Mouse (Mus musculus) left cerebral cortex, adult 11 months (tissue): ENCODE measurements around the gene Car11.

ENCODE experiments used
- DNase-seq: peaks from one replicate; pipeline ENCODE4 v3.0.0; 2022; ENCODE audit warnings: low spot score

Gene Car11

DNA sequence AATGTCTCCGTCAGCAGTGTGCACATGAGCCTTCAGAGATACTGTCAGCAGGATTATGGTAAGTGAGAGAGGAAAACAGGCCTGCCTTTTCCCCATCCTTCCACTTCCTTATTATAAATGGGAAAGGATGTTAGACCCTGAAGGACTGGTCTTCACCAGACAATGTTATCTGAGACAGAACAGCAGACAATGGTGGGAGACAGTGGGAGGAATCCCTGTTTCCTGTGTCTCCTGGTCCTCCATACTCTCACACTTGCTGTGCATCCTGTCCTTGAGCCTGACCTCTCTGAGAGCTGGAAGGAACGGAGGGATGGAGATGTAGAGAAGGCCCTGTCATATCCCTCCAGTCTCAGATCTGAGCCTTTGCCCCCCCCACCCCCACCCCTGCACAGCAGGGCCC lies 7.3 kb upstream of the Car11 start:
- DNase-seq = no peak

DNA sequence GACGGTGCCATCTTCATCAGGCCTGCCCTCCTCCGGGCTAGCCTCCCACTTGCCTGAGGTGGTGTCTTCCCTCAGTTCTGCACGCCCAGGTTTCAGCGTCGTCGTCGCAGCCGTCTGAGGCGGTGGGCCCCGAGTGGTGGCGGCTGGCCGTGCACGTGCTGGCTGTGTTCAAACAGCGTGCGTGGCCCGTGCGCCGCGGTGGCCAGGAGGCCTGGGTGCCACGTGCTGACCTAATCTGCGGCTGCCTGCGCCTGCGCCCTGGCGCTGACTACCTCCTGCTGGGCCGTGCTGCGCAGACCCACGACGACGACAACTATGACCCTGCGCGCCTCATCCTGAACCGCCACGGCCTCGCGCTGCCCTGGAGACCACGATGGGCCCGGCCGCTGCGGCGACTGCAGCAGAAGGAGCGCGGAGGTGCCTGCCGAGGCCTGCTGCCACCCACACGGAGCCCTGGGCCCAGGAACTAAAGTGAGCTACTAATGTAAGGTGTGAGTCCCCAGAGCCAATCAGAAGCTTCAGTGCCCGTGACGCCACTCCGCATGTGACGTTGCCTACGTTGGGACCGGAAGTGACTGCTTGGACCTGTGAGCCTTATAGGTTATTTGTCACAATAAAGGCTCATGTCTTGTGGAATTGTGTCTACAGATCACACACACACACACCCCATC lies 5.6 kb upstream of the Car11 start, which contains the start of gene Sec1:
Gene Sec1, minus strand, starts transcription at position 482 of the 671 bp plus-strand sequence.
- no peak for DNase-seq

DNA sequence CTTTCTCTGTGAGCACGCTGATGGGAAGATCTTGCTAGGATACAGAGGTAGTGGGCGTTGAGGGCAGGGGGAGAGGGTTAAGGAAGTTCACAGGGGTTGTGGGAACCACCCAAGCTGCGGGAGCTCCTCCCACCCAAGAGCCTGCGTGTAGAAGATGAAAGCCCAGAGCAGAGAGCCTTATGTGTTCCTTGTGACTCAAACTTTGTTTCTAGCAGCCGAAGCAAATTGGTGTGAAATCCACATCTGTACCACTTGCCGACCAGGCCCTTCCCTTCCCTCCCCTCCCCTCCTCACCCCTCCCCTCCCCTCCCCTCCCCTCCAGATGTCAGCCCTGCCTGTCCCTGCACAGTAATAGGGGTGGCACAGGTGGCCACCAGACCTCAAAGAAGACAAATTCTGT lies 4.5 kb upstream of the Car11 start:
- no peak for DNase-seq

GRCm38 (mm10) chr7:45697894-45698293 lies 1.7 kb upstream of the Car11 start:
- DNase-seq = no peak

DNA sequence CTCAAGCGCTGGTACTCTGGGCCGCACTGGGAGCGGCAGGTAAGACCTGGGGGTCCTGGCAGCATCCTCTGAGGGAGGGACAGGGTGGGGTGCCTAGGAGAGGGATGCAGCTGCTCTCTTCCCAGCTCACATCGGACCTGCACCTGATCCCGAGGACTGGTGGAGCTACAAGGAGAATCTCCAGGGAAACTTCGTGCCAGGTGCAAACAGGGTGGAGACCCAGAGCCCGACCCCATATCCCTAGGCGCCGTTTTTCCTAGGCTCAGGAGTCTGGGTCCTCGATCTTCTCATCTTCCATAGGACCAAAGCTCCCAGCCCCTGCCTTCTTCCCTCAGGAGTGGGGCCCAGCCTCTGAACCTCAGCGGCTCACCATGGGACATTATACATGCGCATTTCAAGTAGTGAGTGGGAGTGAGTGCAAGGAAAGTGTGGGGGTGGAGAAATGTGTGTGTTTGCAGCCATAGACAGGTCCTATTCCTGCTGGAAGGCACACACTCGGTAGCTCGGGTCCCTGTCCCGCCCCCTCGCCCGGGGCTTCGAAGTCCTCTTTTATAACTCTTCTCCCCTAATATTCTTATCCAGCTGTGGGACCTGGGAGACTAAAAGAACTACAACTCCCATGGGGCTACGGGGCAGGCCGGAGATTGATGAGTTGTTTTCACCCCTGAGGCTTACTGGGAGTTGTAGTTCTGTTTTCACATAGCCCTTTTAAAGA lies 815 bp downstream of the Car11 start:
- peak; percentile 87 for DNase-seq

DNA sequence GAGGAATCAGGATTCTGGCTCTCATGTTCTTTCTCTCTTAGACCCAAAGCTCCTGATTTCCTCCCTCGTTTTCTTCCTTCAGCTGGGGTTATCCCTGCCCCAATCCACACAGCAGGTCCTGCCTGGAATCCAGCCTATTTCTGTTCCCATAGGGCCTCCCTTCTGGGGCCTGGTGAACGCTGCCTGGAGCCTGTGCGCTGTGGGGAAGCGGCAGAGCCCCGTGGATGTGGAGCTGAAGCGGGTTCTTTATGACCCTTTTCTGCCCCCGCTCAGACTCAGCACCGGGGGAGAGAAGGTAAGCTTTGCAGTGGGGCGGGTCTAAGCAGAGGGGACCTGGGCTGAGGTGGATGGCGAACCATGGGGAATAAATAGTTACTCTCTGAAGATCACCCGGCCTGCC lies 1.4 kb downstream of the Car11 start:
- no peak for DNase-seq

- no peak for DNase-seq
Measured at GRCm38 (mm10) chr7:45701607-45702006, 2.0 kb downstream of the Car11 start.

DNA sequence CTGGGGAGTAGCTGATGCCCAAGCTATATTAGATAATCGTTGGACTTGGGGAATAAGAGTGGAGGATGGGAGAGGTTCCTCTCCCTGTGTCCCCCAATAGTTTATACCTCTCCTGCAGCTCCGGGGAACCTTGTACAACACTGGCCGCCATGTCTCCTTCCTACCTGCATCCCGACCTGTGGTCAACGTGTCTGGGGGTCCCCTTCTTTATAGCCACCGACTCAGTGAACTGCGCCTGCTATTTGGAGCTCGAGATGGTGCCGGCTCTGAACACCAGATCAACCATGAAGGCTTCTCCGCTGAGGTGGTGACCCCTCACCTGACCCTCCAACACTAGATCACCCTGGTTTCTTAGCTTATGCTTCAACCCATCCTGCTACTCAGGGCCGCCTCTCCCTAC lies 2.7 kb downstream of the Car11 start:
- no peak for DNase-seq

DNA sequence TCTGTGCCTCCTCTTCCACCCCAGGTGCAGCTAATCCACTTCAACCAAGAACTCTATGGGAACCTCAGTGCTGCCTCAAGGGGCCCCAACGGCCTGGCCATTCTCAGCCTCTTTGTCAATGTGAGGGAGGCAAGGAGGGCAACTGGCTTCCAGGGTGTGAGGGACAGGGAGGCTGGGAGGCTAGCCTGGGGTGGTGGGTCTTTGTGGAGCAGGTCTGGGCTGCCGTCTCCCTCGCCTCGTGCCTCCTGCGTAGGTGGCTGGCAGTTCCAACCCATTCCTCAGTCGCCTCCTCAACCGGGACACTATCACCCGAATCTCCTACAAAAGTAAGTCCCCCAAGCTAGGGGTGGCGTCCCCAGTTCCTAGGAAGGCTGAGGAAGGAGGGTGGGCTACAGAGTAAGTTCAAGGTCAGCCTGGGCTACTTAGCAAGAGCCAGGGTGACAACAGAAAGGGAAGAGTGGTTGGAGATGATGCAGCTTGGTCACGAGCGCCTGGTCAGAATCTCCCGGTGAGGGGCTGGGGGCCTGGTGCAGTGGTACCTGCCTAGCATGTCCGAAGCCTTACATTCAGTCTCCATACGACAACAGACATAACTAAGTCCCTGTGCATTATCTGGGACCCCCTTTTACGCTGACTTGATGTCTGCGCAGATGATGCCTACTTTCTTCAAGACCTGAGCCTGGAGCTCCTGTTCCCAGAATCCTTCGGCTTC lies 3.3 kb downstream of the Car11 start:
- DNase-seq = no peak

DNA sequence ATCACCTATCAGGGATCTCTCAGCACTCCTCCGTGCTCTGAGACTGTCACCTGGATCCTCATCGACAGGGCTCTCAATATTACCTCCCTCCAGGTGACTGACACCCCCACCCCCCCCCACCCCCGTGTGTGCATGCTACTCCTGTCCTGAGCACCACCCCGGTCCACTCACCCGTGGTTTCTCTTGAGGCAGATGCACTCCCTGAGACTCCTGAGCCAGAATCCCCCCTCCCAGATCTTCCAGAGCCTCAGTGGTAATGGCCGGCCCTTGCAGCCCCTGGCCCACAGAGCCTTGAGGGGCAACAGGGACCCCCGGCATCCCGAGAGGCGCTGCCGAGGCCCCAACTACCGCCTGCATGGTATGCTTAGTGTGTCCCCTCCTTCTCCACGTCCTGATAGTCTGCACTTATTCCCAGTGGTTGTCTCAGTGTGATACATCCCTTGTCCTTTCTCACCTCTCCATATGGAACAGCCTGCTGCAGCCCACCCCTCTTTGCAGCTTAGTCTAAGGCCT lies 3.9 kb downstream of the Car11 start:
- no peak for DNase-seq

GRCm38 (mm10) chr7:45704046-45704559 lies 4.5 kb downstream of the Car11 start:
- DNase-seq = peak; percentile 89

DNA sequence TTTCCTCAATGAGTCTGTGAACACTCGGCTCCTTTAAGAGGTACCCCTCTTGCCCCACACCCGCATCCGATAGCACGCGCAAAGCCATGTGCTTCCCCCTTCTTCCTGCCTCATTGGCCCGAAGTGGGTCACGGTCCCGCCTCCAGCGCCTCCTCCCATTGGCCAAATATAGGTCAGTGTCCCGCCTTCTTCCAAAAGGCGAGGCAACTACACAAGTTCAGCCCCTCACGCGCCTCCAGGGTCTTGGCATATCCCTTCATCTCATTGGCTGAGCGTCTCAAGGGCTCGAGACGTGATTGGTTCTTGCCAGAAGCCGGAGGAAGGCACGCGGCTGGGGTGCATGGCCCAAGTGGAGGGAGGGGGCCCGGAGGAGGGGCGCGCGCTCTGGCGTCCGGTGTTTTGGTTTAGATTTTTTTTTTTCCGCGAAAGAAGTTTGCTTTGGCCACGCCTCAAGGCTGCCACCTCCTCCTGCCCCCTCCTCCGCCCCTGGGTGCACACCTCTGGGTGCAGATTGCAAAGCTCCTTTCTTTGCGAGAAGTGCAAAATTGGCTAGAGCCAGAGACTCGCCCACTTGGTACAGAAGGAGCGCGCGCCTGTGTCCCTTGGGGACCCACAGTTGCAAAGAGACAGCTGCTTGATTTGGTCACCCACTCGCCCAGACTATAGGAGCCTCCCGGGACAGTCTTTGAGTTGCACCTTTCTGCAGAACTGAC lies 5.2 kb downstream of the Car11 start, which contains the start of gene Dbp:
Gene Dbp, plus strand, starts transcription at position 359 of the 713 bp plus-strand sequence.
- peak; percentile 100 for DNase-seq

- DNase-seq = no peak
Measured at GRCm38 (mm10) chr7:45705443-45705864, 5.8 kb downstream of the Car11 start.

- DNase-seq = peak; percentile 87
Measured at GRCm38 (mm10) chr7:45705873-45706281, 6.2 kb downstream of the Car11 start.

DNA sequence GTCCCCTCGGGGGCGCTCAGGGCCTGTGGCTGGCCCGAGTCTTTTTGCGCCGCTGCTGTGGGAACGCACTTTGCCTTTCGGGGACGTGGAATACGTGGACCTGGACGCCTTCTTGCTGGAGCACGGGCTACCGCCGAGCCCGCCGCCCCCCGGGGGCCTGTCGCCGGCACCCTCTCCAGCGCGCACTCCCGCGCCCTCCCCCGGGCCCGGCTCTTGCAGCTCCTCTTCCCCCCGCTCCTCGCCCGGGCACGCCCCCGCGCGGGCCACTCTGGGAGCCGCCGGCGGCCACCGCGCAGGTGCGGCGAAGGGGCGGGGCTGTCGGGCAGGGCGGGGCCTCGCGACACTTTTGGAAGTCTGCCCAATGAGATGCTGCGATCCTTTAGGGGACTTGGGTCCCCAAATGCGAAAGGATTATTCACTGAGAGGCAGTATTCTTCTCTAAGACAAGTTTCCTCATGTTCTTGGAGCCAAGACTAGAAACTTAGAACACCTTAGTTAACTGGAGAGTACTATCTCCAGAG lies 7.1 kb downstream of the Car11 start:
- DNase-seq = peak; percentile 84

- DNase-seq = peak; percentile 94
Measured at GRCm38 (mm10) chr7:45707375-45707967, 7.8 kb downstream of the Car11 start.

DNA sequence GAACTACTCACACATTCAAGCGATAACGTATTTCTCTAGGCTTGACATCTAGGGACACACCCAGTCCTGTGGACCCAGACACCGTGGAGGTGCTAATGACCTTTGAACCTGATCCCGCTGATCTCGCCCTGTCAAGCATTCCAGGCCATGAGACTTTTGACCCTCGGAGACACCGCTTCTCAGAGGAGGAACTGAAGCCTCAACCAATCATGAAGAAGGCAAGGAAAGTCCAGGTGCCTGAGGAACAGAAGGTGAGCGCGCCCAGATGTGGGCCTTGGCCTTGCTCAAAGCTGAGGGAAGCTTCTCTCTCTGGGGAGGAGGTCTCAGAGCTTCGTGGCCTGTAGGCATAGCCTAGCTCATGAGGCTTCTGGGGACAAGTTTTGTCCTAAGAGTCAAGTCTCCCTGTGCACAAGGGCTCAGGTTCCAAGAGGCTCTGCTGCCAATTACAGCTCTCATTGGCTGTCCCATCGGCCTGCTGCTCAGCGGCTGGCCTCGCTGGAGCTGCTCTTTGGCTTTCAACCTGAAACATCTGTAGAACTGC lies 8.6 kb downstream of the Car11 start:
- no peak for DNase-seq

- DNase-seq = no peak
Measured at GRCm38 (mm10) chr7:45709036-45709435, 9.4 kb downstream of the Car11 start.

DNA sequence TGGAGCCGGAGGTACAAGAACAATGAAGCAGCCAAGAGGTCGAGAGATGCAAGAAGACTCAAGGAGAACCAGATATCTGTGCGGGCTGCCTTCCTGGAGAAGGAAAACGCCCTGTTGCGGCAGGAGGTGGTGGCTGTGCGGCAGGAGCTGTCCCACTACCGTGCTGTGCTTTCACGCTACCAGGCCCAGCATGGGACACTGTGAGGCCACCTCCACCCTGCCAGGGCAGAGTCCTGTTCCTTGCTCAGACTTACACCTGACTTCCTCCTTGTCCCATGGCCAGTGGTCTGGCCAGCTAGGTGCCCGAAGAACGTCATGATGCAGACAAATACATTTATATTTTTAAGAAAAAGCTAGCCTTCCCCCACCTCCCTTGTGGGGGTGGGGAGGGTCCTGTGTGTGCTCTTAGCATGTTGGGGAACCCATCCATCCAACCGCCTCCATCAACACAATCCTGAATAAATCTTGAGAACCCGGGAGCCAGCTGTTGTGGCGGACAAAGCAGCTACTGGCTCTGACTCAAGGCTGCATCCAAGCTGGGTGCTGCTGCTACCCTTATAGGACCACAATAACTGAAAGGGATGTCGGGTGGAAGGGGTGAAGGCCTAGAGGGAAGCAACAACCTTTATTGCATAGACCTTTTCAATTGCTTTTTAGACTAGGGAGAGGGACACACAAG lies 10.2 kb downstream of the Car11 start:
- DNase-seq = no peak

DNA sequence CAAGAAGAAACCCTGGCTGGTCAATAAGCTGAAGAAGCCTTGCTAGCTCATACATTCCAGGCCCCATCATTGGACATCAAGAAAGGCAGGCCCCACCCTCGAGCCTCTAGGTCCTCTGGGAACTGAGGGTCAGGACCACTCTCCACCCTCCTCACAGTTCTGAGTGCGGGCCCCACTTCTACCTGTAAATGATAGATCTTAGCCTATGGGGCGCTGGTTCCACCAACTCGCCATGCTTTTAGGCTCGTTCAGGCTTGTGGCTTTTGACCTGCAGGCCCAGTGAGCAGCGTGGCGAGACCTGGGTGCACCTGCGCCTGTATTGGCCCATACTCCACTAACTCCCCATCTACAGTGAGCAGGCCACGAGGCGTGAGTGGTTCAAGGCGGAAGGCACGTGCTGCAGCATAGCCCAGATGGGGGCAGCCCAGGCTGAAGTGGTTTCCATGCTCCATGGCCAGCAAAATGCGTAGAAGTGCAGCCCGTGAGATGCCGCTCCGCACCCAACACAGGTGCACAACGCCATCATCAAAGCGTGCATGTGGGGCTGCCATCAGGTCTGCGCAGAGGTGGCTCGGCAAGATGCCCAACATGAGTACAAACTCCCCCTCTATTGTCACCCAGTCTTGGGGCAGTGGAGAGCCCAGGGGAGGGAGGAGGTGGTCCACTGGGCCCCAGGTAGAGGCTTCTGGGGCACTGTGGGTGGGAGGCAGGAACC lies 11.0 kb downstream of the Car11 start:
- no peak for DNase-seq
